Mouse (Mus musculus) liver, embryonic 15.5 days (tissue): ENCODE data around the gene Ndufaf2. TPM values are rescaled to one million over a fixed set of nuclear protein-coding genes. Genes with fewer than 3 reads are reported as not detected.

ENCODE experiments used
- ATAC-seq: fragments of 200-750 bp; cut with Nextera tagmentation; 2 replicates; pipeline ENCODE4 v1.8.0; 2017; ENCODE audit warnings: moderate number of reproducible peaks, mild to moderate bottlenecking, moderate library complexity; ENCODE audit not compliant: insufficient read depth
- H3K27ac ChIP-seq: fragments of 300-500 bp; sonication (generic); replicated peaks from 2 replicates; pipeline ENCODE4 v1.5.1; 2015; ENCODE audit warnings: mild to moderate bottlenecking, inconsistent platforms
- H3K27me3 ChIP-seq: fragments of 300-500 bp; sonication (generic); 2 replicates; pipeline ENCODE4 v1.6.1; 2015; ENCODE audit warnings: mild to moderate bottlenecking, inconsistent platforms
- H3K36me3 ChIP-seq: fragments of 300-500 bp; sonication (generic); replicated peaks from 2 replicates; pipeline ENCODE4 v1.6.1; 2015; ENCODE audit warnings: moderate library complexity, mild to moderate bottlenecking, inconsistent platforms
- H3K4me1 ChIP-seq: fragments of 300-500 bp; sonication (generic); replicated peaks from 2 replicates; pipeline ENCODE4 v1.6.1; 2015; ENCODE audit warnings: inconsistent platforms
- H3K4me2 ChIP-seq: fragments of 300-500 bp; sonication (generic); 2 replicates; pipeline ENCODE4 v1.6.1; 2015; ENCODE audit warnings: moderate library complexity, mild to moderate bottlenecking, inconsistent platforms
- H3K4me3 ChIP-seq: fragments of 300-500 bp; sonication (generic); replicated peaks from 2 replicates; pipeline ENCODE4 v1.5.1; 2015; ENCODE audit warnings: mild to moderate bottlenecking, inconsistent platforms
- H3K9ac ChIP-seq: fragments of 300-500 bp; sonication (generic); 2 replicates; pipeline ENCODE4 v1.6.1; 2015; ENCODE audit warnings: moderate library complexity, mild to moderate bottlenecking, inconsistent platforms
- H3K9me3 ChIP-seq: fragments of 300-500 bp; sonication (generic); replicated peaks from 2 replicates; pipeline ENCODE4 v1.6.1; 2016; ENCODE audit warnings: inconsistent platforms
- WGBS: fragments of 180-500 bp; shearing (Covaris S2); methylation state at CpG from one replicate; pipeline ENCODE4 v1.1.7; 2015; ENCODE audit warnings: mixed read lengths; ENCODE audit not compliant: insufficient replicate concordance; 5-methylcytosine and 5-hydroxymethylcytosine counted together
- polyA plus RNA-seq: library from polyadenylated mRNA; unstranded; fragments of >200 nt; fragmentation: Nextera tagmentation; extraction: Ambion mirVana; gene quantifications from 2 replicates; pipeline ENCODE4 v1.2.1, GENCODE M21; 2015

Ndufaf2 gene
- polyA plus RNA-seq, 1 experiment from 2014 or later = 23.8 TPM

DNA sequence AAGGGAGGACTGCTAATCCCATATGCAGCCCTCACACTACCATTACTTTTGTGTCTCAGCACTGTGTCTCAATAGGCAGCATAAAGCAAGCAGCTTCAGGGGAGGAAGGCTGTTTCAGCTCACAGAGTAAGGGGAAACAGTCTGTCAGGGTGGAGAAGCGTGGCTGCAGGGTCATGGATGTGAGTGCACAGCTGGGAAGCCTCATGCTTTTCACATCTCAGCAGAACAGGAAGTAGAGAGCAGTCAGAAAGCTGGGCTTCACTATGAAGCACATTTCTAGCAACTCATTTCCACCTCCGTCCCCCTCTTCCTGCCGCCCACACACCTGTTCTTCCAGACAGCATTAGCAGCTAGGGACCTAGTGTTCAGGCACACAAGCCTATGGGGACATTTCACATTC is 101.5 kb downstream of the Ndufaf2 start:
- H3K9ac ChIP-seq = no peak overlapping the region
- H3K27me3 ChIP-seq = no peaks in the 10 kb centered on the region
- H3K9me3 ChIP-seq = no peaks in the 10 kb centered on the region
- no peaks in the 10 kb centered on the region for H3K36me3 ChIP-seq
- H3K27ac ChIP-seq = no peak overlapping the region
- H3K4me1 ChIP-seq = 0 out of 2 replicates have a peak, but pooled peaks cover 4% of the 10 kb centered on the region
- no peak overlapping the region for H3K4me2 ChIP-seq
- no peak for ATAC-seq
- no peak overlapping the region for H3K4me3 ChIP-seq
- WGBS = 42% methylated on average over 3 of the region's 3 CpGs

DNA sequence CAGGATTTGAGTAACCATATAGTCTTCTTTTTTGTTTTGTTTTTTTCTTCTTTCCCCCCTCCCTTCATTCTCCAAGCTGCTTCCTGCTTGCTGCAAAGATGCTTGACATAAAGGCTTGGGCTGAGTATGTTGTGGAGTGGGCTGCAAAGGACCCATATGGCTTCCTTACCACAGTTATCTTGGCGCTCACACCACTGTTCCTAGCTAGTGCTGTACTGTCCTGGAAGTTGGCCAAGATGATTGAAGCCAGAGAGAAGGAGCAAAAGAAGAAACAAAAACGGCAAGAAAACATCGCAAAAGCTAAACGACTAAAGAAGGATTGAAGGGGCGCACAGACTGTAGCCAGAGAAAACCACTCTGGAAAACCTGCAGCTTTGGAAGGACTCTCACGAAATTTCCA is 111.1 kb downstream of the Ndufaf2 start:
- Histone ChIP-seq H3K27ac (no peak overlapping the region), H3K4me1 (peaks cover 28% of the 10 kb centered on the region), H3K4me2 (no peak overlapping the region), H3K4me3 (no peak overlapping the region), H3K9me3 (no peaks in the 10 kb centered on the region), H3K9ac (no peak overlapping the region), H3K36me3 (peaks cover 22% of the 10 kb centered on the region), H3K27me3 (no peaks in the 10 kb centered on the region)
- no peak for ATAC-seq
- 84% methylated on average over 6 of the region's 6 CpGs for WGBS

DNA sequence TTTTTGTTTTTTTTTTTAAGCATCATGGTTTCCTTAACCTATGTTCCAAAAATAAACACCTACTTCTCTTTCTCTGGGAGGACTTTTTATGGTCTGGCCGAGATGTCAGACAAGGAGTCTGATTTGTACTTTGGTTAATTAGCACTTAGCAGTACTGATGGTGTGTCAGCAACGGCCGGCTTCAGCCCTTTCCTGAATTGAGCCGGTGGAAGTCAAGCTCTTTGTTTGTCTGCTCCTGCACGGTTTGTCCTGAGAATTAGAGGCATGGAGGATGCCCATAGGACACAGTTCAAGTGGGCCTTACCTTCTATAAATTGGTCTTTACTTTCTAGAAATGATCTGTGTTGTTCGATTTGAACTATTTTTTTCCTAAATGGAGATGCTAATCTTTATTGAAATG is 111.5 kb downstream of the Ndufaf2 start:
- peaks cover 22% of the 10 kb centered on the region for H3K36me3 ChIP-seq
- no peak overlapping the region for H3K9ac ChIP-seq
- no peak for ATAC-seq
- 78% methylated on average over 6 of the region's 6 CpGs for WGBS
- H3K9me3 ChIP-seq = no peaks in the 10 kb centered on the region
- H3K27me3 ChIP-seq = no peaks in the 10 kb centered on the region
- H3K27ac ChIP-seq = no peak overlapping the region
- H3K4me2 ChIP-seq = no peak overlapping the region
- H3K4me3 ChIP-seq = no peak overlapping the region
- peaks cover 28% of the 10 kb centered on the region for H3K4me1 ChIP-seq

DNA sequence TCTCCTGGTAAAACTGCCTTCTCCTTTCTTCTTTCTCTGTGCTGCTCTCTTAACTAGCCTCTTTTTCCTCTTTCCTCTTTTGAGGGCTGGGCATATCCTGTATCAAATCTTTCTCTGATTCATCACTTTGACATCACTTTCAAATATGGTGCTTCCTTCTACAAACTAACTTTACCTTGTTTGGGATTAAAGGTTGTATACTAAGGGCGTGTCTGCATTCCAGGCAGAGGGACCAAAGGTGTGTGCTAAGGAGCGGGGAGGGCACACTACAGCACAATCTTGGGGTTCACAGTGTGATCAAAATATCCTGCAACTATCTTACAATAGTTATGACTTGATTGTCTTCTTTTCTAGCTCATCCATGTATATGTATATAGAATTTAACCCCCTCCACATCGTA is 112.4 kb downstream of the Ndufaf2 start:
- peaks cover 22% of the 10 kb centered on the region for H3K36me3 ChIP-seq
- no peak for ATAC-seq
- peak overlapping the region; percentile 96 for H3K4me2 ChIP-seq
- no peaks in the 10 kb centered on the region for H3K9me3 ChIP-seq
- H3K4me3 ChIP-seq = peak overlapping the region; percentile 20; the same call in 1 of the 2 replicates
- WGBS = 80% methylated on average over 3 of the region's 3 CpGs
- H3K27me3 ChIP-seq = no peaks in the 10 kb centered on the region
- H3K4me1 ChIP-seq = peaks cover 35% of the 10 kb centered on the region
- H3K27ac ChIP-seq = 0 out of 2 replicates have a peak overlapping the region, but pooled peaks have one; percentile 11
- H3K9ac ChIP-seq = no peak overlapping the region

DNA sequence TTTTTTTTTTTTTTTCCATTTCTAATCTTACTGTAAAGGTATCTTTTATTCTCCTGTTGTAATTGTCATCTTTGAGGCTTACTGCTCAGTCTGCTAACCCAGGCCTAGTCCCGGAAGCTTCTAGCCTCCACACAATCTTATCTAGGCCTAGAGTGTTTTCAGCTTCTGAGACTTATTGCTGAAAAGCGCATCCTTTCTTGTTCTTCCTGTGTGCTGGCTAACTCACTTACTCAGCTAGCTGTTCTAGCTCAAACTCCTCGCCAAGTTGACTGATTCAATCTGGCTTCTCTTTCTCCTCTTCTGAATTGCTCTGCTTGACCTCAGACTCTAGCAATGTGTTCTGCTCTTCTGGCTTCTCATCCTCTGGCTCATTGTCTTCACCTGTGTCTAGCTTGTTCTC is 112.8 kb downstream of the Ndufaf2 start:
- peak overlapping the region; percentile 20; the same call in 1 of the 2 replicates for H3K4me3 ChIP-seq

DNA sequence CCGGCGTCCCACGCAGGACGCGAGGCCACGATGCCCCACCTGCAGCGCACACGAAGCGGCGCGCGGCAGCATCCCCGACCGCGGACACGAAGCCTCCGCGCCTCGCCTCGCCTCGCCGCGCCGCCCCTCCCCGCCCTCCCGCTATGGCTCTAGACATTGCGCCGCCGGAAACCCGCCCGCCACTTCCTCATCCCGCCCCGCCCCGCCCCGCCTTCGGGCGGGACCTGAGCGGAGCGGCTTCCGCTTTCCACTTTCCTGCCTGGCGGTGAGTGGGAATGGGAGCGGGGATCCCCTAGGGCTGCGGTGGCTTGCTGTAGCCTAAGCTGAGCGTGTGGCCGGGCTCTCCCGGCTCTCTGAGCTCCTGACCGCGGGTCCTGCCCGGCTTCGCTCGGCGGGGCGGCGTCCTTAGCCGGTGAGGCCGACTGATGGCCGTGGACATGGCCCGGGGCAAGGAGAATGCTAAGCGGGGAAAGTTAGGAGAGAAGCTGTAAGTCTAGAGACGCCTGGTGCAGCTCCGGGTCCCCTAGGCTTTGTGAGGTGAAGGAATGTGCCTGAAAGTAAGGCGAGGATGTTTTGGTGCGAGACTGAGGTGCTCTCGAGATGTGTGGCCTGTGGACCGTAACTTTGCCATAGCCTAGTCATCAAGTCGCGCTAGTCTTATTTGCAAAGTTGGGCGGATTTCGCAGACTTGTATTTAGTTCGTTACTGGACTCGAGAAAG is 114.0 kb downstream of the Ndufaf2 start, which contains the start of gene Smim15:
Smim15 (plus strand) TSS at position 225 of the 720 bp plus-strand sequence.
- Histone ChIP-seq H3K4me3 (peak within 1 kb of the TSS; percentile 99), H3K4me1 (peaks cover 39% of the 10 kb centered on the region), H3K36me3 (peaks cover 19% of the 10 kb centered on the region), H3K4me2 (peak within 1 kb of the TSS; percentile 96), H3K27me3 (no peaks in the 10 kb centered on the region), H3K9ac (peak within 1 kb of the TSS; percentile 99), H3K27ac (peak within 1 kb of the TSS; percentile 89), H3K9me3 (no peaks in the 10 kb centered on the region)
- ATAC-seq = peak; percentile 95
- under 1% methylated on average over 71 of the region's 71 CpGs for WGBS

More for the DNA sequence above, 112.8 kb downstream of the Ndufaf2 start:
- Histone ChIP-seq H3K9me3 (no peaks in the 10 kb centered on the region), H3K36me3 (peaks cover 22% of the 10 kb centered on the region), H3K27ac (0 out of 2 replicates have a peak overlapping the region, but pooled peaks have one; percentile 11), H3K4me2 (peak overlapping the region; percentile 96), H3K4me1 (peaks cover 39% of the 10 kb centered on the region), H3K9ac (no peak overlapping the region), H3K27me3 (no peaks in the 10 kb centered on the region)
- 56% methylated on average over 3 of the region's 3 CpGs for WGBS
- no peak for ATAC-seq

DNA sequence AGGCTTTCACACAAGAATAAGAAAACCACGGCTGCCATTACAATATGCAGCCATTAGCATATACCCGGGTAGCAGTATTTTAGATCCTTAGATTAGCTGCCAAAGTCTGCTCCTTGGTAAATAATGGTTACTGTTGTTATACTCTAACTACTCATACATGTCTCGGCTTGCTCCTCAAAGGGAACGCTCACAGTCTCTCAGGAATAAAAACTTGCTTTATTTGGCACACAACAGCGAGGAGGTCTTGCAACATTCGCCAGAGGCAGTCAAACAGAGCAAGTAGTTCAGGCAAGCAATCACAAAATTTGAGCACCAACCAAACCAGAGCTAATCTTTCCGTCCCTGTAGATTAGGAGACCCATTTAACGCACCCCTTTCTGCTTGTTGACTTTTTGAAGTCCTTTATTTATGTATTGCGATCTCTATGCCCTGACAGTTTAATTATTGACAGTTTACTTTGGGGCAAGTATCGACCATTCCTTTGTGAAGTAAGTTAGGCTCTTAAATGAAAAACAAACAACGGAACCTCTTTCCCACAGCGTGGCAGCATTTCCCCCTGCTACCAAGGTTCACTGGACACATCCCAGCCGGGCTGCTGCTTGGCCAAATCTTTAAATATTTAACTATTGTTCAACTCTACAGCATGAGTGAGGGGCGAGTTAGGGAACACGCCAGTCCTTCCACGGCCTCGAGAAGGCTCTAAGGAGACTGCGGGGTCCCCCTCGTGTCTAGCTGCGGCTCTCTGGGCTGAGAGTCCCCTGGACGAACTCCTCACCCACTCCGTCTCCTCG is 114.8 kb downstream of the Ndufaf2 start:
- H3K4me3 ChIP-seq = peak overlapping the region; percentile 99
- peak overlapping the region; percentile 96 for H3K4me2 ChIP-seq
- no peaks in the 10 kb centered on the region for H3K27me3 ChIP-seq
- no peaks in the 10 kb centered on the region for H3K9me3 ChIP-seq
- H3K36me3 ChIP-seq = peaks cover 19% of the 10 kb centered on the region
- peak; percentile 38 for ATAC-seq
- H3K4me1 ChIP-seq = peaks cover 39% of the 10 kb centered on the region
- peak overlapping the region; percentile 99 for H3K9ac ChIP-seq
- H3K27ac ChIP-seq = peak overlapping the region; percentile 89
- 3% methylated on average over 23 of the region's 23 CpGs for WGBS

DNA sequence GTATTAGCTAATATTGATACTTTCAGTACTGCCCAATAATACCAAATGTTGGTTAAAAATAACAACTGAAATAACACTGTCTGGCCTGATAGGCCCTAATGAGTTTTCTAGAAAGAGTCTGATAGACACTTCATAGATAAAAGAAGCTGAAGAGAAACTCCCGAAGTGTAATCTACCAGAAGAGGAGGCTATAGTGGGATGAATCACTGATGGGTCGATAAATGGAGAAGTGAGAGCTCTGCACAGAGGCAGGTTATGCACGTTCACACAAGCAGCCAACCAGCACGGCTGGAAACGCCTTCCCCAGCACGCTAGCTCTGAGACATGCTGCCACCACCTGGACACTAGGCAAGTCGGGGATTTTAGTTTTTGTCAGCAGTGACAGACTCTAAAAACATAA is 117.1 kb downstream of the Ndufaf2 start:
- 2% methylated on average over 7 of the region's 7 CpGs for WGBS
- Histone ChIP-seq H3K4me1 (peaks cover 38% of the 10 kb centered on the region), H3K36me3 (0 out of 2 replicates have a peak, but pooled peaks cover 3% of the 10 kb centered on the region), H3K9me3 (no peaks in the 10 kb centered on the region), H3K27ac (no peak overlapping the region), H3K4me2 (no peak overlapping the region), H3K27me3 (no peaks in the 10 kb centered on the region), H3K4me3 (no peak overlapping the region), H3K9ac (no peak overlapping the region)
- ATAC-seq = no peak

DNA sequence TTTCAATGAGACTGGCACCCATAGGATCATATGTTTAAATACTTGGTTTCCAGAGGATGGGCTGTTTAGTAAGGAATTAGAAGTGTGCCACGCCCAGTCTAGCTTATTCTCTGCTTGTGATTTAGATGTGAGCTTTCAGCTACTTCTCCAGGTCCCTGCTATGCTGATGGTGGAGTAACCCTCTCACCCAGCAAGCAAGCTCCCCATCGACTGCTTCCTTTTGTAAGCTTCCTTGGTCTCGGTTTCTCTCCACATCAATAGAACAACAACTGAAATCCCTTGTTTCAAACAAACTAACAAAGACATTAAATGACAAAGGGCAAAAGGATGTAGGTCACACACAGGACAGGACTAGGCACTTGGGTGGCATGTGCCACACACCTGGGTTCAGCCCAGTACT is 118.0 kb downstream of the Ndufaf2 start:
- Histone ChIP-seq H3K9ac (no peak overlapping the region), H3K36me3 (no peaks in the 10 kb centered on the region), H3K9me3 (no peaks in the 10 kb centered on the region), H3K27ac (no peak overlapping the region), H3K4me1 (peaks cover 29% of the 10 kb centered on the region), H3K27me3 (no peaks in the 10 kb centered on the region), H3K4me2 (no peak overlapping the region), H3K4me3 (no peak overlapping the region)
- WGBS = 64% methylated on average over 3 of the region's 3 CpGs
- ATAC-seq = no peak

DNA sequence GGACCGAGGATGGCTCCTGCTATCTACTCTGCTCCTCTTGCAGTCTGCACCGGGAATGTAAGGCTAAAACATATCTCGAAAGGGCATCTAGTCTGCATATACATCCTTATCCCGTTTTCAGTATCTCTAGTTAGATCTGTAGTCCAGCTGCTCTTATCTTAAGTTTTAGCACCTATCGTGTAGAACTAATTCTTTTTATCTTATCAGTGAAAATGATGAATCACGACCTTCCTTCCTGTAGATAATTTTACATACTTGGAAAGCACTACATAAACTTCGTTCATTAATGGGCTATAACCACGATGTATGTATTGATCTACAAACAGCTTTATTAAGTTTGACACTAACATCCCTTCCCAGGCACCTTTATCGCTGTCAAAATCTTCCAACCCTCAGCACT is 118.5 kb downstream of the Ndufaf2 start:
- WGBS = 42% methylated on average over 9 of the region's 9 CpGs
- peaks cover 26% of the 10 kb centered on the region for H3K4me1 ChIP-seq
- H3K9me3 ChIP-seq = no peaks in the 10 kb centered on the region
- H3K27ac ChIP-seq = no peak overlapping the region
- H3K9ac ChIP-seq = no peak overlapping the region
- H3K4me2 ChIP-seq = no peak overlapping the region
- H3K27me3 ChIP-seq = no peaks in the 10 kb centered on the region
- H3K4me3 ChIP-seq = no peak overlapping the region
- ATAC-seq = no peak
- H3K36me3 ChIP-seq = no peaks in the 10 kb centered on the region

DNA sequence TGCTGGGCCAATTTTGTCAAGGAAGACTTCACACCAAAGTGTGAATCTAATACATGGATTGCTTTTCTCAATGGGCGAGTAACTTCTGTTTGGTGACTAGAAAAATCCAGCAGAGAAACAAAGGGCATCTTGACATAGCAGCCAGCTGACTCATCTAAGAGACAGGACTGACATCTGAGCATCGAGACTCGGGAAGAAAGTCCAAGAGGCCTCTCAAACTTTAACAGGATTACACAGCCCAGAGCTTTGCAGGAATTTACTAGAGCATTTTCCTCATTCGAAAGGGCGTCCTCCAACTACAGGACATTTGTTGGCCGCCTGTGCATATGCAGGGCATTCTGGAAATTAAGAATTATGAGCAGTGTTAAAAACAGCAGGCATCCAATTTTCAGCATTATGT is 119.0 kb downstream of the Ndufaf2 start:
- Histone ChIP-seq H3K4me3 (no peak overlapping the region), H3K27me3 (no peaks in the 10 kb centered on the region), H3K36me3 (no peaks in the 10 kb centered on the region), H3K4me1 (peaks cover 26% of the 10 kb centered on the region), H3K9ac (no peak overlapping the region), H3K27ac (no peak overlapping the region), H3K4me2 (no peak overlapping the region), H3K9me3 (no peaks in the 10 kb centered on the region)
- no peak for ATAC-seq
- WGBS = 64% methylated on average over 6 of the region's 6 CpGs
